Mouse (Mus musculus) urinary bladder, postnatal 14 days (tissue): Measurements from ENCODE around the gene Ifitm7.
"Not testable (repeated sequence)": the region's sequence is repeated elsewhere in the genome, so short reads cannot be mapped to it uniquely, and the experiment has no call there.

ENCODE experiments used
- DNase-seq: peaks from one replicate; pipeline ENCODE4 v3.0.0; 2021; ENCODE audit warnings: low spot score

Ifitm7 gene

DNA sequence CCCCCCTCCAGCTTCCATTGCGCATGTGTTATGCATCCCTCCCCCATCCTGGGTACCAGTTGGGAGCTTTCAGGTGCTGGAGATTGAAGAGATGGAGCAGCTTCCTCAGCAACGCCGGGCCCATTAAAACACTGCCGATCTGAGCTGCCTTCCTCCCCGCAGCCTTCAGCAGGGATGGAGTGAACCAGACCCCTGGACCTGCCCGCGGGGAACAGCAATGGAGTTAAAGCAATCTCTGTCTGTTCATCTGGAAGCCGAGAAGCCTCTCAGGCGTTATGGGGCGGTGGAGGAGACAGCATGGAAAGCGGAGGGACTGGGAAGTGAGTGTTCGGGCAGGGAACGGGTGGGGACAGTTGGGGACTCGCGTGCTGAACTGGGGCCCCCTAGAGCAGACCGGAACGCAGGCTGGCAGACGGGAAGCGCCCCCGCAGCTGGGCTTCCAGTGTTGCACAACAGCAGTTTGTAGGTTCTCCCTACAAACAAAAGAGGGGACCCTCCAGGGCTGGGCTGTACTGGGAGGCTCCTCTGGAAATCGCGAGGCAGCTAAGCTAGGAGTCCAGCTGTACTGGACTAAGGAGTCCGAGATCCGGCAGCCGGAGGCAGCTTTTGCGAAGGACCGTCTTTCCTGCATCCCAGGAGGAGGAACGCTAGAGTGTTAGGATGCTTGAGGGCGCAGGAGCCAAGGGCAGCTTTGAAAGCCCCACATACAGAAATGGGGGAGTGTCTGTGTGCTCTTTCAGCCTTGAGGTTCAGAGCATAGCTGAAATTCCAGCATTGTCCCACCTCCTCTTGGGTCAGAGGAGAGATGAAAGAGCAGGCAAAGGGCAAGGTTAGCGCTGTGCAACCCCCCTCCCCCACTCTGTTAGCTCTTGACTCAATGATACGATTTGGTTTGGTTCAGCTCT, at the start of gene Ifitm7, which contains the start of gene 2900011O08Rik:
Gene Ifitm7 (minus strand): TSS at position 315 of the 905 bp plus-strand sequence.
Gene 2900011O08Rik (plus strand): TSS at position 31 of the 905 bp plus-strand sequence.
- DNase-seq, result no peak

DNA sequence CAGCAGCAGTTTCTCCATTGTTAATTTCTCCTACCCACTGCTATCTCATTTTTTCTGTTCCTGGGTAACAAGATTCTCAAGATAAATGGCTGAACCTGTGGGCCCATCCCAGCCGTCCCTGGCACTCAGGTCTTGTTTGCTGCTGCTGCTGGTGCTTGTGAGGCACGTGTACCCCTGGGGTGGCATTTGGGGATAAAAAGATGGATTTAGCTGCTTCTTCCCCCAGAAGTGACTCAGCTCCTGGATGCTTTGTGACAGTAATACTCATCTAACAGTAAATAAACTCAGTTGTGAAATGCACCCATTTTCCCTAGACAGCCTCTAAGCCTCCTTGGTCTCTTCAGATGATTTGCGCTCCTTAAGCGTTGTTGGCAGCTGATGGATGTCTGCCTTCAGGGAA, 46.4 kb upstream of the Ifitm7 start:
- no peak for DNase-seq

DNA sequence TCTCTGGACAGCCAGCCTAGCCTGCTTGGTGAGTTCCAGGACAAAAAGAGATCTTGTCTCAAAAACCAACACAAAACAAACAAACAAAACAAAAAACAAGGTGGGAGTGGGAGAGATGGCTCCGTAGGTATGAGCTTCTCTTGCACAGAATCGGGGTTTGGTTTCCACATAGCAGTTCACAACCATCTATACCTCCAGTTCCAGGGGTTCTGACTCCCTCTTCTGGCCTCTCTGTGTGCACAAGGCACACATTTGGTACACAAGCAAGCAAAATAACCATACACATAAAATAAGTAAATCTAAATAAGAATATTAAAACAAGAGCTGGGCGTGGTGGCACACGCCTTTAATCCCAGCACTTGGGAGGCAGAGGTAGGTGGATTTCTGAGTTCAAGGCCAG, 44.0 kb upstream of the Ifitm7 start:
- no peak for DNase-seq

DNA sequence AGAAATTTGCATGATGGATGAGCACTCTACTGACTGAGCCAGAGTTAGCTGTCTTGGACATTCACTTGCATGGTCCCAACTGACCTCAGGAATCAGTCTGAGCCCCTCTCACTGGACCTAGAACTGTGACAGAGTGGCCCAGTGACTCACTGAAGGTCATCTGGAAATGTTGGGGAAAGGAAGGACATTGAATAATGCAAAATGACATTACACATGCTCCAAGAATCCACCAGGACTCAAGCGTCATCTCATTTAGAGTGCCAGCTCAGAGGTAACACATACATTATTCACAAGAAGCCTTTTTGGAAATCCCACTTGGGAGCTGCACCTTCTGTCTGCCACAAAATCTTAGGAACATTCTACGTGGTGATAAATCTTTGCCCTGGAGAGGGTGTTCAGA, 43.2 kb upstream of the Ifitm7 start:
- DNase-seq, result no peak

DNA sequence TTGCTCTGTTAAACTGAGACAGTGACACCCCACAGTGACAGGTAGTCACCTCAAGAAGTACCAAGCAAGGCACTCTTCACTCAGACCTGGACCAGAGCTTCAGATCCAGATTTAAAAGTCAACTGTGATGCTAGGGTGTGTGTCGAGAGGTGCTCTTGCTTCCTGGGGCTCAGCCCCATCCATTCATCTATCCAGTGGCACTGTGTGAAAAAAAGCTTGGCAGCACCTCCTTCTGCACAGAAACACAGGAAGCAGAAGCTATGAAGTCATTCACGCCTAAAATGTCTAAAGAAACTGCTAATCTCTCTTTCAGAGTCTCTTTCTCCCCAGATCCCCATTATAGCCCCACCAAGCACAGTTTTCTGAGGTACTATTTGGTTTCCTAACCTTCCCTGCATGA, 42.4 kb upstream of the Ifitm7 start:
- DNase-seq, result no peak

DNA sequence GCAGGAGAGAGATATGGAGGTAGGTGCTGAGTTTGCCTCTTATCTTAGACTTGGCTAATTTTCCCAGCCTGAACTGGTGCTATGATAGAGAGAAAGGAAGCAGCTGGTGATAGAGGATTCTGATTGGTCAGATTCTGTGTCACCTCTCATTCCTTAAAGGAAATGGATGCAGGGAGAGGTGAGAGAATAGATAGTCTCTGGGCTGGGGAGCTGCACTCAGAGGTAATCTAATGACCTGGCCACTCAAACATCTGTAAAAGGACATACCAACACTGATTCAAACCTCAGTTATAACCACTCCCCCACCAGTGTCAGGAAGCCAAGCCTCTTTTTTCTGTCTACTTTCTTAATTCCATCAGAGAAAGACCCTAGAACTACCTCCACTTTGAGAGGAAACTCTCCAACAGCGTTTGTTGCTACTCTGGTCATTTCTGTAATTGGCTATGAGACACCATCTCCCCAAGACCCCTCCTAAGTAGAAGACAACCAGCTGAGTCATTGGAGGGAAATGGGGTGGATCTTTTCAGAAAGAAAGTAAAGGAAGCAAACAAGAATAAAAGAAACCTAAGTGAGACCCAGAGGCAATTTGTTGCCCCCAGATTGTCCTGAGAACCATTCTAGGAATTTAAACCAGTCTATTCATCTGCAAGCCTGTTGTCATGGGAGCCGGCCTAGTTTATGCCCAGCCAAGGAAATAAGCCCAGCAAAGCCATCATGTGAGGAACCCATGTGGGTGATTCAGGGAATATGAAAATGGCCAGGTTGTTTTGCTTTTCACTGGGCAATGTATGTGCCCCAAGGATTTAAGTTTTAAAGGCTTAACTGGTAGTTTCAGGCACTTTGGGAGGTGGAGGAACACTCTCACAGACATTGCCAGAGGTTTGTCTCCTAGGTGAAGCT, 38.7 kb upstream of the Ifitm7 start:
- no peak for DNase-seq

DNA sequence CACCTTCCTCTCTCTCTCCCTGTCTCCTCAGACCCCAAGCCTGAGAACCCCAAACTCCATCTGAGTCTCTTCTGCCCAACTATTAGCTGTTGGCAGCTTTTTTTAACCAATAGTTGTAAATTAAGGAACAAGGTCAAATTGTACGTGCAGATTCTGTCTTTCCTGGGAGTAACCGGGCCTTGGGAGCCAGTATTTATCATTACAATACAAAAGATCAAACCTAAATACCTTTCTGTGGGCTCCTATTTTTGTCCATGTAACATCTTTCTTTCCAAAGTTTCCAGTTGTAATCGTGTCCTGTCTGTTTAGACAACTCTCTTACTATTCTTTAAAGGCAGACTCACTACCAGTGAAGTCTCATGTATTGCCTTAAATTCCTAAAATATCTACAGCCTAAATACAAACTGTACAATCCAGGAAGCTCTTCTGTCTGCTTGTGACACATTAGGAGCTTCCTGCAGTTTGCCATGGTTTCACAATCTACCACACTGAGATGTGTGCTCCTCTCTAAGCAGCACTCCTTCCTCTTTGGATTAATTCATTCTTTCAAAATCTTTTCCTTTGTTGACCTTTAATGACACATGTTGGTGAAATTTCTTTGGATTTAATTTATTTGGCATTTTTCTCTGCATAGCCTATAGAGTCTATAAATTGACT, 34.6 kb upstream of the Ifitm7 start:
- no peak for DNase-seq

DNA sequence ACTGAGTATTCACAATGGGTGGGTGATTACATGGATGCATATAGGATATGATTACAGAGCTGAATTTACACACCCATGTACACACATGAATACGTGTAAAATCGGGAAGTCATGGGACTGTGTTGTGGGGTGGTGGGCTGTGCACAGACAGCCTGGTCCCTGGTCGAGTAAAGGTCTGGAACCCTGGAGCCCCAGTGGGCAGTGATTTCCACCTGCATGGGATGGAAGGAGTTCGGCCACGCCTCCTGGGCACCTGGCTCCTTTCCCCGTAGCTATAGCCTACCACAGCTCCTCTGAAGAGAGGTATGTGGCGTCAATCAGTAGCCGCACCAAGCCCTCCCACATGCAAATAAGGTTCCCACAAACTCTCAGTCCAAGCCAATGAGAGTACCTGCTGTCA, 30.6 kb upstream of the Ifitm7 start:
- no peak for DNase-seq

DNA sequence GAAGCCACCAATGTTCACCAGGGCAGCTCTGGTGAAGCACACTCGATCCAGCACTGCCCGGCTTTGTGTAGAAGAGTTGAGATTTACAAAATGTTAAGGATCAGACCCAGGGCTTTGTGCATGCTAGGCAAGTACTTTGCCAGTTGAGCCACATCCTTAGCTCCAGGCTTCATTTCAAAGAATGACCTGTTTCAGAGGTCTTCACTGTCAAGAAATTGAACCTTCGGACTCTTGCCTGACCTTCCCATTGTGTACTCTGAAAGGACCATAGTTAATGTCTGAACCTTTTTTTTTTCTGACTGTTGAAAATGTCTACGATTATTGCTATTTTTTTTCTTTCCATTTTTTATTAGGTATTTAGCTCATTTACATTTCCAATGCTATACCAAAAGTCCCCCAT, 23.3 kb upstream of the Ifitm7 start:
- no peak for DNase-seq

DNA sequence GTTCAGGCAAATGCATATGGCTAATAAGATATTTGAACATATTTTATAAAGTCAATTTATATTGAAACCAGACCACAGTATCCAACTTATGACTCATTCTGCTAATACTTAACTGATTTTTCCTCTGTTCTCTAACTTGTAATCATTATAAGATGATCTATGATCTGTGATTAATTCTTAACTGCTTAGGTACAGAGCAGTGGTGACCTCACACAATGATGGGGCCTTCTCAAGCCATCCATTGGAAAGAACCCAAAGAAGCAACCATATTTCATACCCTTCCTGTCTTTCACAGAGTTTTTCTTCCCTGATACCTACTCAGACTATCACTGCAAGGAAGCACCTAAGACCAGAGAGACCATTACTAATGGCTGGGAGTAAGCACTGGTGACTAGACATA, 22.0 kb upstream of the Ifitm7 start:
- no peak for DNase-seq

DNA sequence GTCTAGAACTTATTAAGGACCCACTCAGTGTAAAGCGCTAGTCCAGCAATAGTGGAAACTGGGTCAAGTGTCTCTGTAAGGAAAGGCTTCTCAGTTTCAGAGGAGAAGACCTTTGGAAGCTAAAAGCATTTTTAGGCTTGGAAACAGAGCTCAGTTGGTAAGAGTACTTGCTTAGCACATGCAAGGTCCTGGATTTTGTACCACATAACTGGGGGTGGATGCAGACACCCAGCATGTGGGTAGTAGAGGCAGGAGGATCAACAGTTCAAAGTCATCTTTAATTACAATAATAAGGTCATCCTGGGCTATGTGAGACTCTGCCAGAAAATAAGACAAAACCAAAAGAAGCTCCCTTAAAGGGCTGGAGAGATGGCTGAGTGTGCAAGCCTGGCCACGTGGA, 21.4 kb upstream of the Ifitm7 start:
- DNase-seq, result no peak

DNA sequence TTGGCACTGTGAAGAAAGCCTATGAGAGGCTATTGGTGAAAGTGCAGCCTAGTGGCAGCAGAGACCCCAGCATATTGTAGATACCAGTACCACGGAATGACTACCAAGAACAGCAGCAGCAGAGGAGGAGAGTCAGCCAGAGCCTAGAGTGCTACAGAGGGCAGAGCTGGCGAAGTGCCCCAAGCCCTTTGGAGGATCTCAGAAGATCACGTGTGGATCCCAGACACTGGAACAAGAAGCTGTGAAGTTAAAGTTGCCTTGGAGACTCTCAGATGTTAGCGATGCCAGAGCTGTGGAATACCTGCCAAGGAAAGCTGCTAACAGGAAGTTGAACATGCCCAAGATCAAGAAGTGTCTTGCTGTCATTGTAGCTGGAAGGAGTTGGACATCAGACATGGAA, 18.6 kb upstream of the Ifitm7 start:
- no peak for DNase-seq

DNA sequence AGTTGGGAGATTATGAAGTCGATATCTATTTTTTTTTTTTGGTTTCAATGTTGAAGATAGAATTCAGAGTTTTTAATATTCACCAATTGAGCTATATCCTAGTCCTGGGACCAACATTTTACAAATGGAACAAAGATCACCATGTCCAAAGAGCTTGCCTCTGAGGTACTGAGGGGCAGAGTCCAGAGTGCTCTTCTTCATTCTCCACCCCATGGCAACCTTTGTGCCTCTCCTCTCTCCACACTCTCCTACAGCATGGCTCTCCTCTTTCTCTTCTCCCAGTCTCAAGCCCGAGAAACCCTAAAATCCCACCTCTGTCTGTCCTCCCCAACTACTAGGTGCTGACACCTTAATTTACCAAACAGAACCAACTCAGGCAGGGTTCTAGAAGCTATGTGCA, 18.0 kb upstream of the Ifitm7 start:
- no peak for DNase-seq

DNA sequence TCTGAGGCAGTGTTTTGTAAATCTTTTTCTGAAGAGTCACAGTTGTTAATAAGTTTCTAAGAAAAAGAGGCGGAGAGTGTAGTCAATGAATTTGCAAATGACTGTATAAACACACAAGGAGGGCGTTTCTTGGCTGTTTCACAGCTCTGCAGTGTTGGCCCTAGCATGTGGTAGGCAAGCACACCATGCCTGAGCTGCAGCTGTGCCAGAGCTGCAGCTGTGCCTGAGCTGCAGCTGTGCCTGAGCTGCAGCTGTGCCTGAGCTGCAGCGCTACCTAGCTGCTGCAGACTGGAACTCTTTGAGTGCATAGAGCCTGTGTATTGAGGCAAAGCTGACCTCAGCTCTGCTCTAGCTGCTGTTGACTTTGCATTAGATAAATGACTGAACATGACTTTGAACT, 17.5 kb upstream of the Ifitm7 start:
- DNase-seq, result no peak

DNA sequence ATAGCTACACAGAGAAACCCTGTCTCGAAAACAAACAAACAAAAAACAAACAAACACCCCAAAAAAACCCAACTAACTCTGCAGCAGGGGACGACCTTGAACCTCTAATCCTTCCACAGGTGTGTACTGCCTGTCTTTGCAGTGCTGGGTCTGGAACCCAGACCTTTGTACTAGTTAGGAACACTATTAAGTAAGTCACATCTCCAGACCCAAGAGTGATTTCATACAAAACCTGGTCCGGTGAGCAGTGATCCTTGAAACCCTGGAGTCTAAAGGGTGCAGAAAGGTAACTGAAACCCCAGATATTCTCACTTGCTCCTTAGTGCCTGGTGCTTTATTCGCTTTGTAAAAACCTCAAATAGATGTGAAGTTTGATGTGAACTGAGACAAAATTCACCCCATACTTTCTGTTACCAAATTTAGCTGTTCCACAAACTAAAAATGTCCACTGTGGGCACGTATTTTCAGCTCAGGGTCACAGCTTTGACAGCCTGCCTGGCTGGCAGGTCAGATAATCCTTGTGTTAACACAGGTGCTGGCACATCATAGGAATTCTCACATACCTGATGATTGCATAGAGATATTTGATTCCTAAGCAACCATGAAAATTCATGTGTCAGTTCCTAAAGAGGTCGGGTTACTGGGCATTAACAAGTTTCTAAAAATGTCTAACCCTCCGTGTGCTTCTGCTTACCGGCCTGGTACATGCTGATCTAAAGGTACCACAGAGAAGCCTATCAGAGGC, 16.9 kb upstream of the Ifitm7 start:
- no peak for DNase-seq

DNA sequence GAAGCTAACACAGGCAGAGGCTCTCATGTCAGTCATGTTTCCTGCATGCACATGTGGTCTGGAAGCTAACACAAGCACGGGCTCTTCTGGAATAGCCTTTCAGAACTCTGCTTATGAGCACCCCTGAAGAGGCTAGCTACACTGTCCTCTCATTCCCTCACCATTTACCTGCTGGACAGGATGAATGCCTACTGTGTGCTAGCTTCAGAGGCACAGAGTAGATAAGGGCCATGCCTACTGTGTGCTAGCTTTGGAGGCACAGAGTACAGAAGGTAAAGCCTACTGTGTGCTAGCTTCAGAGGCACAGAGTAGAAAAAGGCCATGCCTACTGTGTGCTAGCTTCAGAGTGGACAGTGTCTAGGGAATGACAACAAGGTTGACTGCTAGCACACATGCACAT, 7.8 kb upstream of the Ifitm7 start:
- no peak for DNase-seq

DNA sequence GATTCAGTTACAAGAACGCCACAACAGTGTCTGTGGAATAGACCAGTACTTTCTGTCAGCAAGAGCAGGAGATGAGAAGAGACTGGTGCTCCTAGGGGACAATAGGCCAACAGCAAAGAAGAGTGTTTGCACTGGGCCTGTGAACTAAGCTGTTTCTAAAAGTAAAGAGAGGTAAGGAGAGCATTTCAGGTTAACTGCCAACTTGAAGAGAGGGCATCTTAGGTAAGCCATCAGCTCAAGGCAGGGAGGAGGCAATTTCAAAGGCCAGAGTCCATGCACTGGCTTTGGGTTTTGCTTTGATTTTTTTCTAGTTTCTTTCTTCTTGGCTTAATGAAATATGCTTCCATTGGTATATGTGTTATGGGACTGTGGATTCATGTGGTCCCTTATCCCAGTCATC, 7.4 kb upstream of the Ifitm7 start:
- DNase-seq, result no peak

DNA sequence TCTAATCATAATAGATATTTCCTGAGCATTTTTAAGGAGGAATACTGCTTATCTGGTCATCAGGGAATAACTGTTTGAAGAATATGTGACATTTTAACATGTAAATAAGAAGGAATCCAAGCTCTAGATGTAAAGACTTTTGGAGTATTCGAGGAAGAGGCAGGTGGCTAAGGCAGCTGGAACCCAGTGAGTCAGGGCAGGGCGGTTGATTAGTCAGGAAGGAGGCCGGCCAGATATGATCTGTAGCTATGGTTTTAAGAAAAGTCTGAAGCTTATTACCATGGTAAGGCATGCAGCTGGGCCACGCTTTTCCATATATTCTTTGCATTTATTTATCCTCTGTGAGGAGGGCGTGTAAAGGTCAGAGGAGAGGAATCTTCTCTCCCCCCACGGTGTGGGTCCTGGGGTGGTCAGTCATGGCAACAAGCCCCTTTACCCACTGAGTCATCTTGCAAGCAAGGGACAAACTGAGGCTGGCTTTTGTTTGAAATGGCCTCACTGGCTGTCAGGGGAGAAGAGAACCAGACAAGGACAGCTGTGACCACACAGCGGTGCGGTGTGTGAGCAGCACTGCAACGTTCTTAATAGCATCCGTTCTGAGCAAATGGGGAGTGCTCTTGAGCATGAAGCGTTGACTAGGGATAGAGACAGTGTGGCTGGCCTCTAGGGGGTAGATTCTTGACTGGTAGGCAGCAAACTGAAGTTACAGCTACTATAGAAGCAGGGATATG, 6.0 kb upstream of the Ifitm7 start:
- DNase-seq, result no peak

DNA sequence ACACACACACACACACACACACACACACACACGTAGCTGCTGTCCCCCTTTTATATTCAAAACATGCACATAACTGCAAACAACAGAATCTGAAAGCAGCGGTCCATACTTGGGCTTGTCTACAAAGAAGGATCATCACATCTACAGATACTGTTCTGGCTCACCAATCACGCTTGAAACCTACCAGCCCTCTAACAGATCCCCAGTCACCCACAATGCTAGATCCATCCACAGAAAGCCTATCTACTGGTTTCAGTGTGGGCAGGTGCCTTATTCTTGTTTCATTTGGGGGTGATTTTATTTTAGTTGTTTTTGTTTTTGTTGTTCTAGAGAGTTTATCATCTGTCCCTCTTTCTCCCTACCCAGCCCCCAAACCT, 503 bp downstream of the Ifitm7 start:
- no peak for DNase-seq

DNA sequence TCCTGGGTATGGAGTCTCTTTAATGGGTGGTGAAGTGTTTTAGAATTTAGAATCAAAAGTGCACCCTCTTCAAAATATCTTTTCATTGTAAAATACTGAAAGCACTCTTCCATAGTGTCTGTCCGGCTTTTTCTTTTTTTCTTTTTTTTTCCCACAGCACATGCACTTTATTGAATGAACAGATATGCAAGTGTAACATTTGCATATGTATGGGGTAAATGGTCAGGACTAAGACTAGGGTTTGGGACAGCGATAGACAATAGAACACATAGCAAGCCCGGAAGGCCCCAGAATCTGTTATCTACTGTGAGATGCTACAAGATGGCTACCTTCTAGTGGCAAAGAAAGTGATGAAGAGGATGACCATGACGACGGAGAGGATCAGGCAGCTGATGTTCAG, 3.5 kb downstream of the Ifitm7 start:
- no peak for DNase-seq

DNA sequence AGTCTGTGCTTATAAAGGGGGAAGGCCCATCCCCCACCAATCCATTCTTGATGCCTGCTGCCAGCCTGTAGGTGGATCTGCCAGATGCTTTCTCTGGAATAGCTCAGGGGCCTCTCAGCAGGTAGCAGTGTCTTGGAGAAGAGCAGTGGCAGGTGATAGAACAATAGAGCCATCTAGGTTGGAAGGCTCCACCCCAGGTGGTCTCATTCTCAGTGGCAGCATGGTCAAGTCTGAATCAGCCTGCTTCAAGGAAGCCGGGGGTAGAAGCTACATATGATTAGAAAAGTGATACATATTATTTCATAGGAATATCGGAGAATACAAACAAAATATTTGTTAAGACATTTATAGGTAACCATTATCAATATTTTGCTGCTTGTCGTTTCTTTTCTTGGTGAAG, 5.0 kb downstream of the Ifitm7 start:
- DNase-seq, result not testable (repeated sequence)
